Comparison of ENCODE assay signal across 21 mouse cellular contexts in genomic region chr6:120083442-120083841, GRCm38 (mm10). TPM values are rescaled to one million over a fixed set of nuclear protein-coding genes. Genes with fewer than 3 reads are reported as not detected.
DNase-seq lines count a peak whose midpoint lies in the region; ATAC-seq and TF ChIP-seq lines count a peak whose summit lies in the region.
"Had no signal": no experiment of that assay in that cellular context is flagged by ENCODE, and none has a peak within 500 bp of the region (broad histone marks: within the 10 kb centered on the region; RNA-seq: fewer than 3 reads in every experiment).

No protein-coding gene starts in this region.

- no peaks in the 10 kb centered on the region for H3K36me3 ChIP-seq in small intestine, adult 2 months (ENCODE audit: control insufficient read depth, insufficient read depth, low read length)
- H3K36me3 ChIP-seq: heart, embryonic 13.5 days had no signal

- DNase-seq in thymus, postnatal 25 days, result peak; percentile 20
- no peak for DNase-seq in thymus, postnatal 4 days
- DNase-seq in ZHBTc4 (ENCODE audit: low read depth, low spot score), result peak; percentile 54
- no peak for DNase-seq in heart, postnatal 25 days (ENCODE audit: low spot score)
- DNase-seq in left cerebral cortex, adult 8-10 months (ENCODE audit: low spot score in 2 of 2), result no peak
- no peak for DNase-seq in heart, adult 8-10 months (ENCODE audit: low spot score)
- DNase-seq: cerebellum, adult 11 months; cerebellum, postnatal 25 days; heart, postnatal 4 days; kidney, adult 8-10 months; kidney, postnatal 25 days; lung, embryonic 14.5 days; right cerebral cortex, postnatal 25 days had no signal

- 66% methylated on average over 6 of the region's 6 CpGs for WGBS in small intestine, adult 2 months

- no peak overlapping the region for H3K4me3 ChIP-seq in small intestine, adult 2 months (ENCODE audit: low read depth, low read length)
- H3K4me3 ChIP-seq: forebrain, embryonic 13.5 days; heart, embryonic 13.5 days had no signal

- peak overlapping the region; percentile 81 for H3K27ac ChIP-seq in small intestine, adult 2 months (ENCODE audit: insufficient read depth, low read depth, low read length)
- H3K27ac ChIP-seq: forebrain, embryonic 13.5 days; heart, embryonic 13.5 days had no signal

- no peaks in the 10 kb centered on the region for H3K27me3 ChIP-seq in small intestine, adult 2 months (ENCODE audit: control insufficient read depth, insufficient read depth, low read length)
- H3K27me3 ChIP-seq: forebrain, embryonic 13.5 days; heart, embryonic 13.5 days had no signal

- no peaks in the 10 kb centered on the region; the same call in 1 of the 2 replicates for H3K4me1 ChIP-seq in small intestine, adult 2 months (ENCODE audit: control insufficient read depth, insufficient read depth, insufficient read length, low read length)
- H3K4me1 ChIP-seq: forebrain, embryonic 13.5 days; heart, embryonic 13.5 days had no signal

- peak; percentile 25 for ATAC-seq in inflammation-experienced regulatory T-cells, adult 6 months
- ATAC-seq: forebrain, embryonic 13.5 days had no signal

- intact Hi-C loops in heart, postnatal 25 days (cut with DNase I), result no loop called here

- TF ChIP-seq CTCF in small intestine, adult 2 months (IDR thresholded peaks at IDR 0.05; ENCODE audit: extremely low read depth, insufficient read length, insufficient replicate concordance, low read depth, low read length), result no peak

- no peak for TF ChIP-seq POLR2A in small intestine, adult 2 months (IDR thresholded peaks at IDR 0.05; ENCODE audit: low read depth, low read length)

RNA-seq across cellular contexts. Expression of gene Ninj2, which starts 9.7 kb away (rescaled TPM):
- 1 to 10 TPM; 1.4 to 6.8 (median 2.4) TPM for polyA plus RNA-seq in inflammation-experienced regulatory T-cells, adult 6 months (2017; shearing (Covaris generic))
- polyA plus RNA-seq in small intestine, adult 2 months (2012; rRNA removed), result not detected in 2 replicates
- not detected for total RNA-seq in heart, postnatal 25 days (2021)
- total RNA-seq in left cerebral cortex, adult 8-10 months (2022), result 1 to 10 TPM; 1.3 to 3.0 (median 2.2) TPM
- not detected for total RNA-seq in heart, adult 8-10 months (2022)
- total RNA-seq: gastrocnemius, postnatal 4 days; heart, postnatal 4 days; liver, adult 2 months; midbrain, postnatal 0 days had no signal
- polyA plus RNA-seq: forebrain, embryonic 13.5 days; heart, embryonic 13.5 days; liver, adult 2 months; midbrain, postnatal 0 days; neural tube, embryonic 11.5 days had no signal

RNA-seq across cellular contexts. Expression of gene Wnk1, which starts 45.0 kb away (rescaled TPM):
- polyA plus RNA-seq in inflammation-experienced regulatory T-cells, adult 6 months (2017; shearing (Covaris generic)), result 100 to 1,000 TPM in 2 of 3 experiments, 10 to 100 TPM in 1; 98.6 to 115 (median 115) TPM
- 21.5 and 33.7 TPM in 2 replicates for polyA plus RNA-seq in small intestine, adult 2 months (2012; rRNA removed)
- 100 to 1,000 TPM; 296 to 335 TPM for total RNA-seq in heart, postnatal 25 days (2021)
- 100 to 1,000 TPM; 191 to 267 (median 227) TPM for total RNA-seq in left cerebral cortex, adult 8-10 months (2022)
- total RNA-seq in heart, adult 8-10 months (2022), result 100 to 1,000 TPM; 363 to 494 (median 444) TPM

Comparison
In these comparisons a context has a peak if more than half of its experiments do, and no peak if none do; other contexts are left out.
1. DNase-seq: peak in thymus, postnatal 25 days (single experiment) and ZHBTc4 (single experiment); none in thymus, postnatal 4 days (single experiment), heart, postnatal 25 days (single experiment), left cerebral cortex, adult 8-10 months (0 of 2) and heart, adult 8-10 months (single experiment).